Mouse (Mus musculus) CH12.LX (cell line): Measurements from ENCODE around the gene Tor3a. TPM values are rescaled to one million over a fixed set of nuclear protein-coding genes. Genes with fewer than 3 reads are reported as not detected.

Experiments used
- DNase-seq: peaks from one replicate; pipeline ENCODE4 v3.0.0-alpha.2; 2013; ENCODE audit errors: extremely low read depth
- H3K27ac ChIP-seq: 2 replicates; pipeline ENCODE4 v1.5.1; 2012; ENCODE audit warnings: low read depth, mild to moderate bottlenecking, control low read depth, moderate library complexity; ENCODE audit not compliant: insufficient read depth
- H3K27me3 ChIP-seq: replicated peaks from 2 replicates; pipeline ENCODE3; 2012; ENCODE audit warnings: inconsistent platforms
- H3K36me3 ChIP-seq, 2 experiments: replicated peaks in 1 of 2; 2 replicates each; pipeline versions ENCODE3 to v1.6.1; 2012; ENCODE audit warnings: inconsistent platforms in 1 of 2, low read length in 1 of 2, mild to moderate bottlenecking in 1 of 2, mixed read lengths in 1 of 2, moderate library complexity in 1 of 2; ENCODE audit not compliant: control insufficient read depth in 1 of 2, insufficient read depth in 1 of 2
- H3K4me1 ChIP-seq, 2 experiments: 2 replicates each; pipeline ENCODE4 v1.6.1; 2012; ENCODE audit warnings: inconsistent platforms in 1 of 2, moderate library complexity in 1 of 2; ENCODE audit not compliant: insufficient read depth in 2 of 2, control insufficient read depth in 1 of 2
- H3K4me2 ChIP-seq: 2 replicates; pipeline ENCODE4 v1.6.1; 2012; ENCODE audit warnings: low read depth, mild to moderate bottlenecking, control low read depth; ENCODE audit not compliant: poor library complexity, insufficient read depth, severe bottlenecking
- H3K4me3 ChIP-seq, 3 experiments: fragments of 150-350 bp in 1 of 3; sonication (generic) in 1 of 3; replicated peaks in 1 of 3; 2 replicates each; pipeline versions ENCODE3 to v1.5.1; 2011 to 2012; ENCODE audit warnings: low read depth in 2 of 3, low read length in 2 of 3, mild to moderate bottlenecking in 2 of 3, moderate library complexity in 2 of 3, control low read depth in 1 of 3, improper control_type of control experiment in 1 of 3, inconsistent platforms in 1 of 3, mixed read lengths in 1 of 3; ENCODE audit not compliant: poor library complexity in 1 of 3
- H3K79me2 ChIP-seq: replicated peaks from 2 replicates; pipeline ENCODE4 v1.6.1; 2012; ENCODE audit warnings: mild to moderate bottlenecking, moderate library complexity; ENCODE audit not compliant: control insufficient read depth, poor library complexity, insufficient read depth, severe bottlenecking; ENCODE audit errors: extremely low read depth
- H3K9ac ChIP-seq: 2 replicates; pipeline ENCODE4 v1.6.1; 2012; ENCODE audit warnings: low read depth, mild to moderate bottlenecking, control low read depth, moderate library complexity; ENCODE audit not compliant: insufficient read depth
- H3K9me3 ChIP-seq: replicated peaks from 2 replicates; pipeline ENCODE3; 2012; ENCODE audit warnings: low read length, inconsistent platforms, mixed read lengths
- CHD1 ChIP-seq: IDR thresholded peaks from 2 replicates; pipeline ENCODE4 v1.6.1; 2012; ENCODE audit warnings: low read depth, low read length, improper control_type of control experiment, inconsistent platforms
- CHD2 ChIP-seq: IDR thresholded peaks from 2 replicates; pipeline ENCODE4 v1.6.1; 2011; ENCODE audit warnings: low read length, improper control_type of control experiment
- CTCF ChIP-seq, 2 experiments: IDR thresholded peaks in 1 of 2; conservative IDR thresholded peaks in 1 of 2; 2 replicates each; pipeline ENCODE4 v1.5.1; 2011 to 2012; ENCODE audit warnings: low read depth in 2 of 2, low read length in 2 of 2, improper control_type of control experiment in 1 of 2, inconsistent platforms in 1 of 2, mild to moderate bottlenecking in 1 of 2, moderate library complexity in 1 of 2
- E2F4 ChIP-seq: IDR thresholded peaks from 2 replicates; pipeline ENCODE4 v1.6.1; 2011; ENCODE audit warnings: low read depth, low read length, improper control_type of control experiment; ENCODE audit not compliant: insufficient replicate concordance
- ELF1 ChIP-seq: IDR thresholded peaks from 2 replicates; pipeline ENCODE4 v1.6.1; 2014; ENCODE audit warnings: low read depth, mild to moderate bottlenecking, inconsistent platforms, low read length, improper control_type of control experiment
- GABPA ChIP-seq: IDR thresholded peaks from 2 replicates; pipeline ENCODE4 v1.6.1; 2012; ENCODE audit warnings: low read depth, low read length, improper control_type of control experiment, inconsistent platforms; ENCODE audit not compliant: insufficient replicate concordance
- HCFC1 ChIP-seq: IDR thresholded peaks from 2 replicates; pipeline ENCODE4 v1.6.1; 2012; ENCODE audit warnings: low read depth, mild to moderate bottlenecking, inconsistent platforms, low read length, improper control_type of control experiment
- IRF4 ChIP-seq: IDR thresholded peaks from 2 replicates; pipeline ENCODE4 v1.6.1; 2014; ENCODE audit warnings: low read depth, mild to moderate bottlenecking, inconsistent platforms, low read length, improper control_type of control experiment
- KAT2A ChIP-seq: IDR thresholded peaks from 2 replicates; pipeline ENCODE4 v1.6.1; 2012; ENCODE audit warnings: low read length, improper control_type of control experiment, inconsistent platforms; ENCODE audit not compliant: insufficient replicate concordance
- MAFK ChIP-seq: IDR thresholded peaks from 2 replicates; pipeline ENCODE4 v1.6.1; 2011; ENCODE audit warnings: low read length, improper control_type of control experiment; ENCODE audit not compliant: insufficient replicate concordance
- MAX ChIP-seq: IDR thresholded peaks from 2 replicates; pipeline ENCODE4 v1.6.1; 2011; ENCODE audit warnings: low read length, improper control_type of control experiment
- MAZ ChIP-seq: IDR thresholded peaks from 2 replicates; pipeline ENCODE4 v1.6.1; 2012; ENCODE audit warnings: low read depth, mild to moderate bottlenecking, inconsistent platforms, low read length, improper control_type of control experiment, moderate library complexity
- MEF2A ChIP-seq: IDR thresholded peaks from 2 replicates; pipeline ENCODE4 v1.6.1; 2014; ENCODE audit warnings: low read depth, mild to moderate bottlenecking, inconsistent platforms, low read length, improper control_type of control experiment, borderline replicate concordance
- MXI1 ChIP-seq: IDR thresholded peaks from 2 replicates; pipeline ENCODE4 v1.6.1; 2011; ENCODE audit warnings: mild to moderate bottlenecking, low read depth, low read length, improper control_type of control experiment
- MYC ChIP-seq: IDR thresholded peaks from 2 replicates; pipeline ENCODE4 v1.6.1; 2011; ENCODE audit warnings: low read depth, mild to moderate bottlenecking, improper control_type of control experiment, low read length
- NRF1 ChIP-seq: IDR thresholded peaks from 2 replicates; pipeline ENCODE4 v1.6.1; 2014; ENCODE audit warnings: low read depth, mild to moderate bottlenecking, inconsistent platforms, low read length, improper control_type of control experiment, moderate library complexity
- PAX5 ChIP-seq: IDR thresholded peaks from 2 replicates; pipeline ENCODE4 v1.6.1; 2012; ENCODE audit warnings: low read length, inconsistent platforms, mixed read lengths
- POLR2A ChIP-seq: IDR thresholded peaks from 2 replicates; pipeline ENCODE4 v1.6.1; 2011; ENCODE audit warnings: low read depth, mild to moderate bottlenecking, improper control_type of control experiment, low read length
- SIN3A ChIP-seq: IDR thresholded peaks from 2 replicates; pipeline ENCODE4 v1.6.1; 2012; ENCODE audit warnings: low read length, improper control_type of control experiment, inconsistent platforms
- SMC3 ChIP-seq: IDR thresholded peaks from 2 replicates; pipeline ENCODE4 v1.6.1; 2011; ENCODE audit warnings: low read depth, low read length, improper control_type of control experiment
- TCF12 ChIP-seq: IDR thresholded peaks from 2 replicates; pipeline ENCODE4 v1.6.1; 2014; ENCODE audit warnings: low read depth, mild to moderate bottlenecking, inconsistent platforms, low read length, improper control_type of control experiment
- UBTF ChIP-seq: IDR thresholded peaks from 2 replicates; pipeline ENCODE4 v1.6.1; 2012; ENCODE audit warnings: low read depth, mild to moderate bottlenecking, inconsistent platforms, low read length, improper control_type of control experiment, moderate library complexity
- USF2 ChIP-seq: conservative IDR thresholded peaks from 2 replicates; pipeline ENCODE4 v1.6.1; 2011; ENCODE audit warnings: low read depth, low read length, improper control_type of control experiment
- dilution Hi-C: fragments of 300-500 bp; cut with MboI; formaldehyde crosslinking; loops from 2 replicates; pipeline ENCODE4 v1.14.3; 2020; ENCODE audit warnings: low sequenced_read_pairs; ENCODE audit not compliant: extremely low pct_unique_long_range_greater_than_20kb, extremely low pct_ligation_motif_present
- in situ Hi-C: fragments of 300-500 bp; cut with MboI; formaldehyde crosslinking; loops from 3 replicates; pipeline ENCODE4 v1.14.3; 2019; ENCODE audit warnings: low sequenced_read_pairs, low pct_ligation_motif_present, low pct_unique_long_range_greater_than_20kb, mixed read lengths
- polyA plus RNA-seq: library from polyadenylated mRNA; unstranded; fragments of >175 nt; gene quantifications from 2 replicates; pipeline ENCODE4 v1.2.1, GENCODE M21; 2012; ENCODE audit warnings: low read depth; ENCODE audit not compliant: insufficient read length
- total RNA-seq, 2 experiments: library from RNA; depleted of rRNA; stranded (reverse); fragments of 300-350 nt in 1 of 2; fragments of >200 nt in 1 of 2; gene quantifications; 2 replicates each; pipeline ENCODE4 v1.2.3; 2012 to 2014

Gene Tor3a
- total and polyA plus RNA-seq, 3 experiments = 37.6 to 85.7 (median 53.8) TPM

DNA sequence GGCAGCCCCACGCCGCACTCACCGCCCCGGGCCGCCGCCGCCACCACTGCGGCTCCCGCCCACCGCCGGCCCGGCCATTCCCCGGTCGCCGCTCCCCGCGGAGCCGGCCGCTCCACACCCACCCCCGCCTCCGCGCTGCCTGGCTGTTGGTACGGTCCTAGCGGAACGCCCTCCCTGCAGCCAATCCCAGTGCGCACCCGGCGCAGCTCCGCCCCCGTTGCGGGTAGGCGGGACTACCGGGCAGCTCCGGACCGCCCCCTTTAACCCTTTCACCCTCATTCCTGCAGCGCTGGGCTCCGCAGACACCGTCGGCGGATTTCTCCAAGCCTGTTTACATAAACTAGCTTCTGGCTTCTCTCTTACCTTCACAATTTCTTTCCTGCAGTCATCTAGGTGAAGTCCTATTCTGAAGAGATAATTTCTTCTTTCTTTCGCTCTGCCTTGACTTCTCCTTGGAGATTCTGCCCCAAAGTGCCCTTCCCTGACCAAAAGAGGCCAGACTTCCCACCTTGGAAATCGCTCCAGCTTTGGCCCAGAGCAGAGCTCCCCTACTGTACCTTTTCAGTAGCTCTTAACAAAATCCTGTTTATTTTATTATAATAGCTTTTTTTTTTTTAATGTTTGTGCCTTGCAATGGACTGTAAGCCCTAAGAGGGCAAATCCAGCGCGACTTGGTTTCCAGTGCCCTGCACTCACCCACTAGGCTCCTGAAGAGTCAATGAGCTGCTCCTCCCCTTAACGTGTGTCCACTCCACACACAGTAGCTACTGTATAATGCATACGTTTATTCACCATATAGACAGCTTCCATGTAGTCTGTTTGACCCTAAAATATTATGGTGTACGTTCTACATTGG is 45.0 kb upstream of the Tor3a start, which contains the start of gene Fam20b:
TSS of gene Fam20b (minus strand) at position 137 of the 856 bp plus-strand sequence.
- TF ChIP-seq CHD1 (no peak; the same call in 1 of the 2 replicates), SIN3A (peak; percentile 19; the same call in 1 of the 2 replicates), NRF1 (peak; percentile 68), ELF1 (peak; percentile 68), KAT2A (0 out of 2 replicates have a peak, but pooled peaks have one; percentile 17), MAZ (peak; percentile 78; the same call in 1 of the 2 replicates), MEF2A (0 out of 2 replicates have a peak, but pooled peaks have one; percentile 26), CTCF (conservative IDR thresholded peaks at IDR 0.05 in 1 of 2, IDR thresholded peaks at IDR 0.05 in 1 of 2; ENCODE audit: low read depth in 2 of 2, low read length in 2 of 2) (no peak), TCF12 (0 out of 2 replicates have a peak, but pooled peaks have one; percentile 13), HCFC1 (peak; percentile 65), UBTF (no peak; the same call in 1 of the 2 replicates), CHD2 (peak; percentile 59; the same call in 1 of the 2 replicates)
- peaks cover 9% of the 10 kb centered on the region for H3K27me3 ChIP-seq
- H3K4me1 ChIP-seq = peaks cover 2 to 16% of the 10 kb centered on the region in 2 experiments; a peak in 2 of 4 replicates
- in situ Hi-C loops (loop anchor here (10.0 kb wide), 1 partner anchor 64 kb away; no protein-coding TSS in a partner anchor), dilution Hi-C loops (no loop called here)
- peaks cover 4% of the 10 kb centered on the region for H3K79me2 ChIP-seq
- peak within 1 kb of the TSS; percentile 94 for H3K4me2 ChIP-seq
- H3K27ac ChIP-seq = peak within 1 kb of the TSS; percentile 25; the same call in 1 of the 2 replicates
- peak; percentile 89 for DNase-seq
- peak within 1 kb of the TSS; percentile 75 to 93 (median 89) for H3K4me3 ChIP-seq
- H3K9ac ChIP-seq = peak within 1 kb of the TSS; percentile 53
- H3K9me3 ChIP-seq = no peaks in the 10 kb centered on the region
- H3K36me3 ChIP-seq = peaks cover 3 to 20% of the 10 kb centered on the region in 2 experiments

DNA sequence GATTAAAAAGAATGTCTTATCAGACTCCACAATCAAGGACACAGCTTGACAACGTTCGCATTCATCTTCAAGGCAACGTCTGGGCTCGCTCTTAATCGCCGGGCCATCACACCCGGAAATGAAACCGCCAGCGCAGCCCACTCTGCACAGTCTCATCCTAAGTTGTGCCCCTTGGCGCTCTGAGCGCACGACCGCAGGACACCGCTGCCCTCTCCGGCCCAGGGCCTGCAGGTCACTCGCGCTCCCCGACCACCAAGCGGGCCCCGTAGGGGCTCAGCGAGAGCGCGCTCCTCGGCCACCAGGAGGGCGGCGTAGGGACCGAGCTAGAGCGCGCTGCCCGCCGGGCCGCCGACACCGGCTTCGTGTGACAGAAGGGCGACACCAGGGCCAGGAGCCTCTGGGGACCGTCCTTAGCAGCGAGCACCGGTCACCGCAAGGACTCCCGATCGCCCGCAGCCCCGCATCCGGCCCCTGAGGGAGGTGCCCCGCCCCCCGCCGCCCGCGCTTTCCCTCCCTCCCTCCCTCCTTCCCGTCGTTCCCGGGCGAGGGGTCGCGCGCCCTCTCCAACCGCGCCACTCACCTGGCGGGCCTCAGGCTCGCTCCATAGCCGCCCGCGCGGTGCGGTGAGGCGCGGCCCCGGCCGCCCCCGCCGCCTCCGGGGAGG is 44.3 kb upstream of the Tor3a start:
- Histone ChIP-seq H3K36me3 (peaks cover 3 to 24% of the 10 kb centered on the region in 2 experiments), H3K27ac (peak overlapping the region; percentile 25; the same call in 1 of the 2 replicates), H3K9ac (peak overlapping the region; percentile 53), H3K4me1 (peaks cover 2 to 16% of the 10 kb centered on the region in 2 experiments; a peak in 2 of 4 replicates), H3K4me3 (peak overlapping the region; percentile 75 to 93 (median 89)), H3K9me3 (no peaks in the 10 kb centered on the region), H3K4me2 (peak overlapping the region; percentile 92; the same call in 1 of the 2 replicates), H3K27me3 (peaks cover 6% of the 10 kb centered on the region), H3K79me2 (peaks cover 4% of the 10 kb centered on the region)
- DNase-seq = peak; percentile 38
- dilution Hi-C loops (no loop called here), in situ Hi-C loops (loop anchor here (10.0 kb wide), 1 partner anchor 64 kb away; no protein-coding TSS in a partner anchor)
- TF ChIP-seq SMC3 = no peak
- peak; percentile 33; the same call in 1 of the 2 replicates for TF ChIP-seq POLR2A
- no peak for TF ChIP-seq GABPA
- no peak for TF ChIP-seq MAFK
- no peak for TF ChIP-seq SIN3A
- no peak for TF ChIP-seq PAX5
- TF ChIP-seq KAT2A = no peak
- peak; percentile 81 for TF ChIP-seq ELF1
- no peak for TF ChIP-seq E2F4
- TF ChIP-seq USF2 = no peak
- peak; percentile 11; the same call in 1 of the 2 replicates for TF ChIP-seq MXI1
- TF ChIP-seq MAX = no peak
- no peak for TF ChIP-seq MYC
- no peak for TF ChIP-seq MEF2A
- peak; percentile 8; the same call in 1 of the 2 replicates for TF ChIP-seq UBTF
- TF ChIP-seq IRF4 = peak; percentile 10; the same call in 1 of the 2 replicates
